Mouse (Mus musculus) brain, adult 10 weeks (tissue): Measurements from ENCODE around the gene Aktip. TPM values are rescaled to one million over a fixed set of nuclear protein-coding genes. Genes with fewer than 3 reads are reported as not detected.

Experiments
- polyA plus RNA-seq: library from polyadenylated mRNA; stranded (reverse); fragments of 350-450 nt; fragmentation: Illumina TruSeq; extraction: RNeasy Lipid Tissue Mini Kit (QIAGEN cat#74804); gene quantifications from one replicate; pipeline ENCODE4 v1.2.3, GENCODE M21; 2015; ENCODE audit warnings: low read depth, low replicate concordance

Gene Aktip
- polyA plus RNA-seq = 175 TPM

GRCm38 (mm10) chr8:91199876-91200275 lies at the start of gene Aktip:
TSS of gene Aktip (minus strand) at chr8:91199976.

GRCm38 (mm10) chr8:91069834-91070233 lies 129.9 kb downstream of the Aktip start, which contains the start of gene Rbl2:
TSS of gene Rbl2 (plus strand) at chr8:91070057.

Other genes with a start within 250 kb of the Aktip start
- 35.6 TPM for gene Rbl2, start 129.9 kb downstream of the Aktip start, polyA plus RNA-seq
- gene Rpgrip1l, start 113.3 kb upstream of the Aktip start, polyA plus RNA-seq = 10.5 TPM
- 125 TPM for gene Fto, start 113.5 kb upstream of the Aktip start, polyA plus RNA-seq